Mouse (Mus musculus): ENCODE data around the gene Gm21970.

GRCm38 (mm10) chr16:91450137-91451064 lies 58.9 kb downstream of the Gm21970 start:
- TF ChIP-seq MAX (IDR thresholded peaks at IDR 0.05; ENCODE audit: low read depth) (no peak), POLR2A (IDR thresholded peaks at IDR 0.05; ENCODE audit: insufficient read length, low read depth) (no peak), MYOG (IDR thresholded peaks at IDR 0.05; ENCODE audit: control insufficient read depth in 1 of 3, insufficient read depth in 1 of 3, insufficient read length in 2 of 3, low read depth in 2 of 3) (no peak), CEBPB (IDR thresholded peaks at IDR 0.05; ENCODE audit: insufficient read depth, poor library complexity, severe bottlenecking) (no peak), POLR2AphosphoS2 (IDR thresholded peaks at IDR 0.05; ENCODE audit: insufficient read length, low read depth) (no peak), MYOD1 (IDR thresholded peaks at IDR 0.05; ENCODE audit: control insufficient read depth in 1 of 3, insufficient read length in 2 of 3, low read depth in 2 of 3) (no peak), TCF12 (IDR thresholded peaks at IDR 0.05; ENCODE audit: insufficient read depth, poor library complexity, severe bottlenecking) (no peak), USF1 (IDR thresholded peaks at IDR 0.05; ENCODE audit: low read depth) (no peak), TCF3 (IDR thresholded peaks at IDR 0.05; ENCODE audit: insufficient read length, low read depth) (no peak), SRF (IDR thresholded peaks at IDR 0.05; ENCODE audit: control insufficient read depth, insufficient read length, low read depth) (no peak), REST (IDR thresholded peaks at IDR 0.05; ENCODE audit: insufficient read depth, insufficient read length) (no peak)
